Mouse (Mus musculus): ENCODE measurements at regions not wholly inside any gene's neighbourhood (a gene's known extent, or its start where the extent isn't known, plus 50 kb on each side); places are given as distances from the start of the nearest gene placed in this dataset.

- Histone ChIP-seq H3K27ac (ENCODE audit: low read depth, low read length) (no peak overlapping the region), H3K9me3 (ENCODE audit: control insufficient read depth, low read length) (no peaks in the 10 kb centered on the region), H3K4me3 (ENCODE audit: low read depth, low read length) (no peak overlapping the region), H3K9ac (ENCODE audit: low read length) (no peak overlapping the region), H3K4me1 (ENCODE audit: control insufficient read depth, insufficient read depth, low read length) (peaks cover 7% of the 10 kb centered on the region; the same call in 1 of the 2 replicates), H3K27me3 (ENCODE audit: control insufficient read depth, insufficient read depth, low read length) (no peaks in the 10 kb centered on the region), H3K36me3 (ENCODE audit: control insufficient read depth, insufficient read depth, low read length) (no peaks in the 10 kb centered on the region), H3K4me2 (no peak overlapping the region)
- 90% methylated on average over 6 of the region's 6 CpGs for WGBS
- ATAC-seq (ENCODE audit: low FRiP score) (no peak), DNase-seq (ENCODE audit: low spot score, missing footprints) (no peak)
Measured at GRCm38 (mm10) chr8:103438995-103439717, 653.7 kb upstream of the Cdh11 start.

- ATAC-seq (ENCODE audit: low FRiP score): 0 out of 2 replicates have a peak, but pooled peaks have one; percentile 29
- 72% methylated on average over 5 of the region's 5 CpGs for WGBS
- DNase-seq (ENCODE audit: low spot score, missing footprints): no peak
Measured at GRCm38 (mm10) chr8:103441163-103441562, 655.7 kb upstream of the Cdh11 start.

GRCm38 (mm10) chr8:103442420-103443125 lies 657.1 kb upstream of the Cdh11 start:
- H3K9me3 ChIP-seq (ENCODE audit: control insufficient read depth, low read length): no peaks in the 10 kb centered on the region
- peak; percentile 71 for ATAC-seq (ENCODE audit: low FRiP score)
- no peaks in the 10 kb centered on the region; the same call in 1 of the 2 replicates for H3K27me3 ChIP-seq (ENCODE audit: control insufficient read depth, insufficient read depth, low read length)
- DNase-seq (ENCODE audit: low spot score, missing footprints): no peak
- H3K4me1 ChIP-seq (ENCODE audit: control insufficient read depth, insufficient read depth, low read length): peaks cover 7% of the 10 kb centered on the region; the same call in 1 of the 2 replicates
- H3K27ac ChIP-seq (ENCODE audit: low read depth, low read length): no peak overlapping the region; the same call in 1 of the 2 replicates
- H3K4me3 ChIP-seq (ENCODE audit: low read depth, low read length): no peak overlapping the region
- H3K9ac ChIP-seq (ENCODE audit: low read length): no peak overlapping the region
- no peaks in the 10 kb centered on the region for H3K36me3 ChIP-seq (ENCODE audit: control insufficient read depth, insufficient read depth, low read length)
- WGBS: 11% methylated on average over 6 of the region's 6 CpGs
- H3K4me2 ChIP-seq: no peak overlapping the region

More at GRCm38 (mm10) chr8:103441163-103441562, 655.7 kb upstream of the Cdh11 start:
- no peak overlapping the region for H3K27ac ChIP-seq (ENCODE audit: low read depth, low read length)
- no peak overlapping the region for H3K4me3 ChIP-seq (ENCODE audit: low read depth, low read length)
- H3K36me3 ChIP-seq (ENCODE audit: control insufficient read depth, insufficient read depth, low read length): no peaks in the 10 kb centered on the region
- H3K4me1 ChIP-seq (ENCODE audit: control insufficient read depth, insufficient read depth, low read length): peaks cover 7% of the 10 kb centered on the region; the same call in 1 of the 2 replicates
- no peaks in the 10 kb centered on the region for H3K9me3 ChIP-seq (ENCODE audit: control insufficient read depth, low read length)
- H3K27me3 ChIP-seq (ENCODE audit: control insufficient read depth, insufficient read depth, low read length): no peaks in the 10 kb centered on the region; the same call in 1 of the 2 replicates
- no peak overlapping the region for H3K9ac ChIP-seq (ENCODE audit: low read length)
- no peak overlapping the region for H3K4me2 ChIP-seq

- DNase-seq (ENCODE audit: low spot score, missing footprints): no peak
- H3K9ac ChIP-seq (ENCODE audit: low read length): no peak overlapping the region
- no peak for ATAC-seq (ENCODE audit: low FRiP score)
- 72% methylated on average over 7 of the region's 7 CpGs for WGBS
- H3K27me3 ChIP-seq (ENCODE audit: control insufficient read depth, insufficient read depth, low read length): no peaks in the 10 kb centered on the region; the same call in 1 of the 2 replicates
- no peaks in the 10 kb centered on the region for H3K36me3 ChIP-seq (ENCODE audit: control insufficient read depth, insufficient read depth, low read length)
- no peak overlapping the region for H3K4me2 ChIP-seq
- H3K27ac ChIP-seq (ENCODE audit: low read depth, low read length): no peak overlapping the region
- peaks cover 7% of the 10 kb centered on the region; the same call in 1 of the 2 replicates for H3K4me1 ChIP-seq (ENCODE audit: control insufficient read depth, insufficient read depth, low read length)
- H3K9me3 ChIP-seq (ENCODE audit: control insufficient read depth, low read length): no peaks in the 10 kb centered on the region
- H3K4me3 ChIP-seq (ENCODE audit: low read depth, low read length): no peak overlapping the region
Measured at GRCm38 (mm10) chr8:103444577-103444976, 656.8 kb upstream of the Cdh5 start.

- H3K9me3 ChIP-seq (ENCODE audit: control insufficient read depth, low read length): no peaks in the 10 kb centered on the region
- ATAC-seq (ENCODE audit: low FRiP score): no peak
- H3K4me2 ChIP-seq: no peak overlapping the region
- H3K27ac ChIP-seq (ENCODE audit: low read depth, low read length): no peak overlapping the region
- H3K9ac ChIP-seq (ENCODE audit: low read length): no peak overlapping the region
- H3K4me3 ChIP-seq (ENCODE audit: low read depth, low read length): no peak overlapping the region
- no peaks in the 10 kb centered on the region for H3K36me3 ChIP-seq (ENCODE audit: control insufficient read depth, insufficient read depth, low read length)
- 90% methylated on average over 2 of the region's 2 CpGs for WGBS
- H3K4me1 ChIP-seq (ENCODE audit: control insufficient read depth, insufficient read depth, low read length): peaks cover 7% of the 10 kb centered on the region; the same call in 1 of the 2 replicates
- no peaks in the 10 kb centered on the region; the same call in 1 of the 2 replicates for H3K27me3 ChIP-seq (ENCODE audit: control insufficient read depth, insufficient read depth, low read length)
- DNase-seq (ENCODE audit: low spot score, missing footprints): no peak
Measured at GRCm38 (mm10) chr8:103445378-103445777, 656.0 kb upstream of the Cdh5 start.

GRCm38 (mm10) chr8:103447916-103448315 lies 653.5 kb upstream of the Cdh5 start:
- DNase-seq (ENCODE audit: low spot score, missing footprints) (no peak), ATAC-seq (ENCODE audit: low FRiP score) (no peak)
- H3K9me3 ChIP-seq (ENCODE audit: control insufficient read depth, low read length): no peaks in the 10 kb centered on the region
- H3K4me2 ChIP-seq: no peak overlapping the region
- H3K27ac ChIP-seq (ENCODE audit: low read depth, low read length): no peak overlapping the region
- no peaks in the 10 kb centered on the region for H3K36me3 ChIP-seq (ENCODE audit: control insufficient read depth, insufficient read depth, low read length)
- WGBS: 86% methylated on average over 5 of the region's 5 CpGs
- H3K4me1 ChIP-seq (ENCODE audit: control insufficient read depth, insufficient read depth, low read length): peaks cover 2% of the 10 kb centered on the region; the same call in 1 of the 2 replicates
- no peak overlapping the region for H3K4me3 ChIP-seq (ENCODE audit: low read depth, low read length)
- no peaks in the 10 kb centered on the region; the same call in 1 of the 2 replicates for H3K27me3 ChIP-seq (ENCODE audit: control insufficient read depth, insufficient read depth, low read length)
- H3K9ac ChIP-seq (ENCODE audit: low read length): no peak overlapping the region

GRCm38 (mm10) chr8:103451381-103452018 lies 649.9 kb upstream of the Cdh5 start:
- H3K4me3 ChIP-seq (ENCODE audit: low read depth, low read length): no peak overlapping the region
- DNase-seq (ENCODE audit: low spot score, missing footprints) (no peak), ATAC-seq (ENCODE audit: low FRiP score) (no peak)
- no peak overlapping the region for H3K4me2 ChIP-seq
- no peak overlapping the region for H3K27ac ChIP-seq (ENCODE audit: low read depth, low read length)
- no peaks in the 10 kb centered on the region for H3K4me1 ChIP-seq (ENCODE audit: control insufficient read depth, insufficient read depth, low read length)
- 19% methylated on average over 5 of the region's 5 CpGs for WGBS
- H3K36me3 ChIP-seq (ENCODE audit: control insufficient read depth, insufficient read depth, low read length): no peaks in the 10 kb centered on the region
- no peaks in the 10 kb centered on the region for H3K9me3 ChIP-seq (ENCODE audit: control insufficient read depth, low read length)
- H3K27me3 ChIP-seq (ENCODE audit: control insufficient read depth, insufficient read depth, low read length): no peaks in the 10 kb centered on the region
- no peak overlapping the region for H3K9ac ChIP-seq (ENCODE audit: low read length)

GRCm38 (mm10) chr8:103457176-103457575 lies 644.2 kb upstream of the Cdh5 start:
- no peaks in the 10 kb centered on the region; the same call in 1 of the 2 replicates for H3K9me3 ChIP-seq (ENCODE audit: control insufficient read depth, low read length)
- WGBS: 68% methylated on average over 6 of the region's 6 CpGs
- no peak for DNase-seq (ENCODE audit: low spot score, missing footprints)
- no peaks in the 10 kb centered on the region for H3K36me3 ChIP-seq (ENCODE audit: control insufficient read depth, insufficient read depth, low read length)
- no peaks in the 10 kb centered on the region for H3K27me3 ChIP-seq (ENCODE audit: control insufficient read depth, insufficient read depth, low read length)
- no peaks in the 10 kb centered on the region for H3K4me1 ChIP-seq (ENCODE audit: control insufficient read depth, insufficient read depth, low read length)
- H3K9ac ChIP-seq (ENCODE audit: low read length): no peak overlapping the region
- no peak overlapping the region for H3K4me2 ChIP-seq
- no peak overlapping the region for H3K4me3 ChIP-seq (ENCODE audit: low read depth, low read length)
- ATAC-seq (ENCODE audit: low FRiP score): no peak
- no peak overlapping the region for H3K27ac ChIP-seq (ENCODE audit: low read depth, low read length)

Data from midbrain, embryonic 11.5 days (tissue).